Mouse (Mus musculus) forebrain, embryonic 10.5 days (tissue): ENCODE results near the gene Clrn2. TPM values are rescaled to one million over a fixed set of nuclear protein-coding genes. Genes with fewer than 3 reads are reported as not detected.

ENCODE experiments used
- DNase-seq: peaks from one replicate; pipeline ENCODE4 v3.0.0-alpha.2; 2017; ENCODE audit warnings: low spot score; ENCODE audit errors: extremely low spot score
- H3K27ac ChIP-seq: fragments of 300-500 bp; sonication (generic); 2 replicates; pipeline ENCODE4 v1.5.1; 2016; ENCODE audit warnings: mild to moderate bottlenecking
- H3K27me3 ChIP-seq: fragments of 300-500 bp; sonication (generic); 2 replicates; pipeline ENCODE4 v1.6.1; 2016; ENCODE audit warnings: mild to moderate bottlenecking; ENCODE audit not compliant: poor library complexity, severe bottlenecking
- H3K36me3 ChIP-seq: fragments of 300-500 bp; sonication (generic); replicated peaks from 2 replicates; pipeline ENCODE4 v1.6.1; 2016; ENCODE audit warnings: mild to moderate bottlenecking, moderate library complexity
- H3K4me1 ChIP-seq: fragments of 300-500 bp; sonication (generic); 2 replicates; pipeline ENCODE4 v1.6.1; 2016
- H3K4me3 ChIP-seq: fragments of 300-500 bp; sonication (generic); 2 replicates; pipeline ENCODE4 v1.5.1; 2016; ENCODE audit warnings: mild to moderate bottlenecking, moderate library complexity
- H3K9me3 ChIP-seq: fragments of 300-500 bp; sonication (generic); 2 replicates; pipeline ENCODE4 v1.6.1; 2016; ENCODE audit warnings: mild to moderate bottlenecking, moderate library complexity
- WGBS: fragments of 180-500 bp; shearing (Covaris S2); methylation state at CpG from one replicate; pipeline ENCODE4 v1.1.7; 2016; 5-methylcytosine and 5-hydroxymethylcytosine counted together
- polyA plus RNA-seq: library from polyadenylated mRNA; unstranded; fragments of >200 nt; fragmentation: Nextera tagmentation; extraction: Ambion mirVana; gene quantifications from 2 replicates; pipeline ENCODE4 v1.2.1, GENCODE M21; 2016

Clrn2 gene
- polyA plus RNA-seq, 1 experiment from 2014 or later = 0.15 TPM

DNA sequence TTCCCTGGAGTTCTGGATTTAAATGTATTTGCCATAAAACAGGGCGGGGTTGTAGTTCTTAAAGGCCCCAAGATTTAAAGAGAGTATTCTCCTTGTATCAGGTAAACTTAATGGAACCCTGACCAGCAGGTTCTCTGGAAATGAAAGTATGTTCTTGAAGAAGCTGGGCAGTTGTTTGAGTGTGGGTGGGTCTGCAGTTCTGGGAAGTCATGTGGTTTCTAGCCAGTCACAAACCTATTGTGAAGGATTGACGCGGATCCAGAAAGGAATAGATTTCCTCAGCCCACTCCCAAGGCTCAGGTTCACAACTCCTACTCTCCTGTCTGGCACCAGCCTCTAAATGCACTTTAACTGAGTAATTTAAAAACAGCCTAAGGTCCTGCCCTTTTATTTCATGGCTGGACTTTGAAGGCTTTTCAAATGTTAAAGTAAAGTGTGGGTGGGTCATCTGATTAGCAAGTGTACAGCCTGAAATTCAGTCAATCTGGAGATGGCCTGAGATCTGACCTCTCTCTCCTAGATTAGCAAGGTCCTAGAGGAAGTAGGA is 42.0 kb downstream of the Clrn2 start:
- Histone ChIP-seq H3K9me3 (no peaks in the 10 kb centered on the region), H3K4me3 (no peak overlapping the region), H3K36me3 (peaks cover 54% of the 10 kb centered on the region), H3K4me1 (peaks cover 31% of the 10 kb centered on the region), H3K27ac (no peak overlapping the region), H3K27me3 (0 out of 2 replicates have a peak, but pooled peaks cover 12% of the 10 kb centered on the region)
- DNase-seq = no peak
- 91% methylated on average over 3 of the region's 3 CpGs for WGBS

DNA sequence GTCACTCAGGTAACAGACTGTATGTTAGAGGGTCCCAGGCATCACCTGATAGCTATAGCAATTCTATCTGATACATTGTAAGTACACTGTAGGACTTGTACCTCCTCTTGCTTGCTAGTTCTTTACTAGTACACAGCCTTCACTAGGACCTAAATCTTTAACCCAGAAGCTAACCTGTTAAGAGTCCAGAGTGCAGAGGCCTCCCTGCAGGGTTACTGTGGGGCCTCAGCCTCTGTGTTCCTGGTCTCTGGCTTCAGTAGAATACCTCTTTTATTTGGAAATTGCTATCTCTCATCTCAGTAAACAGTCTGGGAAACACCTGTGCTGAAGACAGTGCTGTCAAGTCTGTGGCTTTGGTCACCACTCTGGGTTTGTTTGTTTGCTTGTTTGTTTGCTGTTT is 42.5 kb downstream of the Clrn2 start:
- Histone ChIP-seq H3K9me3 (no peaks in the 10 kb centered on the region), H3K27me3 (0 out of 2 replicates have a peak, but pooled peaks cover 12% of the 10 kb centered on the region), H3K4me3 (no peak overlapping the region), H3K36me3 (peaks cover 60% of the 10 kb centered on the region), H3K4me1 (peaks cover 30% of the 10 kb centered on the region), H3K27ac (no peak overlapping the region)
- no peak for DNase-seq

DNA sequence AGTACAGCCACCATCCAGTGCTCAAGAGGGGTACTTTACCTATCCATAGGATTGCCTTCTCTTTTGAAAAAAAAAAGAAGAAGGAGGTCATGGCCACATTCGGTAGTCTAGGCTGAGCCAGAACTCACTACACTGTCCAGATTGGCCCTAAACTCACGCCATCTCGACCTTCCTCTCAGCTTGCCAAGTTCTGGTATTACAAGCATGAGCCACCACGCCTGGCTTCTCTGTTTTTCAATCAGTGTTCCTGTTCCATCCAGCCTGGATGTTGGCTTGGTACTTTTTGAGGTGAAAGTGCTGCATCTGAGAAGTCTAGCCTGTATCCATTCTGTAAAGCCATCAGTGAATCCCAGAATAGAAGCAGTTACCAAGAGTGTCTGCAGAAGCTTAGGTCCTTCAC is 42.9 kb downstream of the Clrn2 start:
- H3K27me3 ChIP-seq = 0 out of 2 replicates have a peak, but pooled peaks cover 9% of the 10 kb centered on the region
- H3K9me3 ChIP-seq = no peaks in the 10 kb centered on the region
- no peak overlapping the region for H3K27ac ChIP-seq
- DNase-seq = no peak
- no peak overlapping the region for H3K4me3 ChIP-seq
- 90% methylated on average over 4 of the region's 4 CpGs for WGBS
- H3K4me1 ChIP-seq = peaks cover 26% of the 10 kb centered on the region
- H3K36me3 ChIP-seq = peaks cover 64% of the 10 kb centered on the region

DNA sequence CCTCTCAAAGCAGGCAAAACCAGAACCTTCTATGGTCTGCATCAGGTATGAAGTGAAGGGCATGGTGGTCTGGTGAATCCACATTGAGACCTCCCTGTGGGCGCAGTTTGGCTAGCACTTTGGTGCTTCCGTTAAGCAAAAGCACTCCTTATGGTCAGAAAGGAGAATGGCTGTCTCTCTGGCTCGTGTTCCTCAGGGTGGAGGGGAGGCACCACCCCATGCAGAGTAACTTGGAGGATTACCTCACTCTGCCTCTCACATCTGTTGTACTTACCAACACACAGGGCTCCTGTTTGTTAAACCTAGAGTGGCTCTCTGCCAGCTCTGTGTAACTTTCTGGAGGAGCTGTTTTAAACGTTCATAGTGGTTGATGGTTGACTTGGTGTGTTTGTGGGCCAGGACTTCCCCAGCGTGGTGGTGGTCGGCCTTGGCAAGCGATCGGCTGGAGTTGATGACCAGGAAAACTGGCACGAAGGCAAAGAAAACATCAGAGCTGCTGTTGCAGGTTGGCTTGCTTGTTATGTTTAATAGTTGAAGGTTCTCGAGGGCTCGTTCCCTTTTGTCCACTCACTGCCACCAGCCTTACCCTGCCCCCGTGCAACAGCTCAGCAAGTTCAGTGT is 43.5 kb downstream of the Clrn2 start:
- Histone ChIP-seq H3K4me1 (peaks cover 21% of the 10 kb centered on the region), H3K9me3 (no peaks in the 10 kb centered on the region), H3K36me3 (peaks cover 70% of the 10 kb centered on the region), H3K27me3 (0 out of 2 replicates have a peak, but pooled peaks cover 4% of the 10 kb centered on the region), H3K27ac (no peak overlapping the region), H3K4me3 (no peak overlapping the region)
- no peak for DNase-seq
- WGBS = 91% methylated on average over 12 of the region's 12 CpGs

DNA sequence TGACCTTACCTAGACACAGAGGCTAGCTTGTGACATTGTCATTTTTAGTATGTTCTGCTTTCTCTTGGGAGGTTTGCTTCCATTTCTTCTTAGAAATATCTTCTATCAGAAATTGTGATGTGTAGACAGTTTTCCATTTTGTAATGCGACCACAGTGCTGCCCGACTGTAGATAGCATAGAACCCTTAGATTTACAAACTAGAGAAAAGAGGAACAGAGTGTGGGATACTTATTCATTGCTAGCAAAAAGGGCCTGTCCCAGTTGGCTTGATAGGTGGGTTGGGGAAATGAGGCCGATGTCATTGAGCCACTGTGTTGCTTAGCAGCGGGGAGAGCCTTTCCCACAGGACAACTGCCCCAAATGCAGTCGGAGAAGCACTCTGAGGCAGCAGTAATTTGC is 44.0 kb downstream of the Clrn2 start:
- no peak overlapping the region for H3K27ac ChIP-seq
- WGBS = 95% methylated on average over 5 of the region's 5 CpGs
- peaks cover 75% of the 10 kb centered on the region for H3K36me3 ChIP-seq
- H3K4me1 ChIP-seq = peaks cover 21% of the 10 kb centered on the region
- H3K4me3 ChIP-seq = no peak overlapping the region
- DNase-seq = no peak
- H3K9me3 ChIP-seq = no peaks in the 10 kb centered on the region
- no peaks in the 10 kb centered on the region for H3K27me3 ChIP-seq

DNA sequence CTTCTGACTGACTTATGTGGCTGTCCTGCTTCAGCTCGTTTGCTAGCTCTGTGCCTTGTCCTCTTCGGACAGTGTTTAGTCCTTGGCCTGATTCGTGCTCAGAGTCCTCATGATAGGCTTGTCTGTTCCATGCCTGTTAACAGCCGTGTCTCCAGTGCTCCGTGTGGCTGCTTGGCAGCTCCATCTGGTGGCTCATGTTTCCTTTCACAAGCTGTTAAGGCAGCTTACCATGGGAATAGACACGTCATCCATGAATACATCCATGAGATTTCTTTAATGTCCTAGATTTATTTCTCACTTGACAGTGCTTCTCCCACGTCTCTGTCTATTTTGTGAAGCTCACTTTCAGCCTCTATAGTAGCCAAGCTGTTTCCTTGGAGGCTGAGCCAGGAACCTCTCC is 56.5 kb downstream of the Clrn2 start:
- Histone ChIP-seq H3K9me3 (no peaks in the 10 kb centered on the region), H3K27ac (no peak overlapping the region), H3K27me3 (no peaks in the 10 kb centered on the region), H3K4me3 (no peak overlapping the region), H3K4me1 (no peaks in the 10 kb centered on the region), H3K36me3 (peaks cover 96% of the 10 kb centered on the region)
- DNase-seq = no peak
- 85% methylated on average over 7 of the region's 7 CpGs for WGBS

DNA sequence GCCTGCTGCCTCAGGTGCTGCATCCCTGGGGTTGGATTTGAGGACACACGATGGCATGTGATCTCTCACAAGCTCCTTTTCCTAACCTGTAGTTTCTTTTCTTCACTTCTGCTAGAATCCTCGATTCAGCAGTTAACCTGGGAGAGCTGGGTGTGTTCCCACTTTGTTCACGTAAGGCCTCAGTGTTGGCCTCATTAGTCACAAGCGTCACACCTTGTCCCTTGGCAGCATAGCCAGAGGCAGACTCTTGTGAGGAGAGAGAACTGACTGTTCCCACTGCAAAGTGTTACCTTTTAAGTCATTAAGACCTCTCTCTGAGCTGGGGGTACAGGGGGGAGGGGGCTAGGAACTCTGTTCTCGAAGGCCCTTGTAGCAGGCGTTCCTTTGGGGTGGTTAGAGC is 59.4 kb downstream of the Clrn2 start:
- Histone ChIP-seq H3K27ac (no peak overlapping the region), H3K36me3 (peaks cover 80% of the 10 kb centered on the region), H3K4me3 (no peak overlapping the region), H3K9me3 (no peaks in the 10 kb centered on the region), H3K4me1 (no peaks in the 10 kb centered on the region), H3K27me3 (no peaks in the 10 kb centered on the region)
- WGBS = 90% methylated on average over 6 of the region's 6 CpGs
- no peak for DNase-seq

DNA sequence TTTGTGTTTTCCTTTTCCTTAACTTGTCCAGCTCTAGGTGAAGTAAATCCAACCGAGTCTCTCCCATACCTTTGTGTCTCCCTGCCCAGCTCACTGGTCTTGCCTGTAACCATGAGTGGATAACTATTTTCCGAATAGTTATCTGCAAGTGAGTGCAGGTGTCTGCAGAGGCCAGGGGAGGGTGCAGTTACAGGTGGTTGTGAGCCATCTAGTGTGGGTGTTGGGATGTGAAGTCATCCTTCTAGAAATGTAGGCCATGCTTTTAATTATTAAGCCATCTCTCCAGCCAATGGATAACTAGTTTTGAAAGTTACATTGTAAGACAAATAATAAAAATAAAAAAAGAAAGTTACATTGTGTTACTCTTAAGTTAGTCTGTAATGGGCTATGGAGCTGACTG is 60.0 kb downstream of the Clrn2 start:
- Histone ChIP-seq H3K27me3 (no peaks in the 10 kb centered on the region), H3K4me1 (no peaks in the 10 kb centered on the region), H3K27ac (no peak overlapping the region), H3K9me3 (no peaks in the 10 kb centered on the region), H3K36me3 (peaks cover 75% of the 10 kb centered on the region), H3K4me3 (no peak overlapping the region)
- 90% methylated on average over 2 of the region's 2 CpGs for WGBS
- no peak for DNase-seq

Other genes with a start within 250 kb of the Clrn2 start
- 126 and 127 TPM in 2 replicates for gene Qdpr, start 3.5 kb upstream of the Clrn2 start, polyA plus RNA-seq
- 114 and 116 TPM in 2 replicates for gene Lap3, start 39.6 kb downstream of the Clrn2 start, polyA plus RNA-seq
- gene Med28, start 66.5 kb downstream of the Clrn2 start, polyA plus RNA-seq = 287 and 301 TPM in 2 replicates
- 1.2 and 1.4 TPM in 2 replicates for gene Fam184b, start 185.9 kb downstream of the Clrn2 start, polyA plus RNA-seq
- gene Ncapg, start 216.2 kb downstream of the Clrn2 start, polyA plus RNA-seq = 81.2 and 83.1 TPM in 2 replicates